Mouse (Mus musculus) stomach, embryonic 16.5 days (tissue): ENCODE results near the gene Dtnb. TPM values are rescaled to one million over a fixed set of nuclear protein-coding genes. Genes with fewer than 3 reads are reported as not detected.
A peak's percentile ranks its signal among the peaks of the same experiment; 100 is the strongest.
"Not testable (repeated sequence)": the region's sequence is repeated elsewhere in the genome, so short reads cannot be mapped to it uniquely, and the experiment has no call there.

Experiments
- ATAC-seq: fragments of 200-750 bp; cut with Nextera tagmentation; 2 replicates; pipeline ENCODE4 v1.8.0; 2017; ENCODE audit warnings: moderate number of reproducible peaks, moderate TSS enrichment; ENCODE audit not compliant: insufficient read depth, low FRiP score
- H3K27ac ChIP-seq: fragments of 300-500 bp; sonication (generic); 2 replicates; pipeline ENCODE4 v1.5.1; 2014; ENCODE audit warnings: low read length
- H3K27me3 ChIP-seq: fragments of 300-500 bp; sonication (generic); 2 replicates; pipeline ENCODE4 v1.6.1; 2014; ENCODE audit warnings: low read length, control low read depth, mixed read lengths; ENCODE audit not compliant: control insufficient read depth, insufficient read depth
- H3K36me3 ChIP-seq: fragments of 300-500 bp; sonication (generic); 2 replicates; pipeline ENCODE4 v1.6.1; 2014; ENCODE audit warnings: low read length; ENCODE audit not compliant: control insufficient read depth, insufficient read depth
- H3K4me1 ChIP-seq: fragments of 300-500 bp; sonication (generic); 2 replicates; pipeline ENCODE4 v1.6.1; 2014; ENCODE audit warnings: low read length, control low read depth, mixed read lengths; ENCODE audit not compliant: control insufficient read depth, insufficient read depth
- H3K4me2 ChIP-seq: fragments of 300-500 bp; sonication (generic); 2 replicates; pipeline ENCODE4 v1.6.1; 2014; ENCODE audit warnings: low read depth, low read length, mixed read lengths
- H3K4me3 ChIP-seq: fragments of 300-500 bp; sonication (generic); replicated peaks from 2 replicates; pipeline ENCODE4 v1.5.1; 2014; ENCODE audit warnings: mild to moderate bottlenecking, low read length
- H3K9ac ChIP-seq: fragments of 300-500 bp; sonication (generic); 2 replicates; pipeline ENCODE4 v1.6.1; 2014; ENCODE audit warnings: low read length
- H3K9me3 ChIP-seq: fragments of 300-500 bp; sonication (generic); replicated peaks from 2 replicates; pipeline ENCODE4 v1.6.1; 2016; ENCODE audit warnings: low read length, control low read depth; ENCODE audit not compliant: control insufficient read depth
- WGBS: fragments of 180-500 bp; shearing (Covaris S2); extraction: QIAGEN DNeasy Blood & Tissue Kit; methylation state at CpG from one replicate; pipeline ENCODE4 v1.1.7; 2014; 5-methylcytosine and 5-hydroxymethylcytosine counted together
- polyA plus RNA-seq: library from polyadenylated mRNA; unstranded; fragments of >200 nt; fragmentation: Nextera tagmentation; extraction: Ambion mirVana; gene quantifications from 2 replicates; pipeline ENCODE4 v1.2.1, GENCODE M21; 2015

The Dtnb gene
- polyA plus RNA-seq, 1 experiment from 2014 or later: 24.8 TPM

- WGBS: 94% methylated on average over 17 of the region's 17 CpGs
- not testable (repeated sequence) for ATAC-seq, H3K27ac ChIP-seq
Observed at GRCm38 (mm10) chr12:3690926-3691529, 118.8 kb downstream of the Dtnb start.

GRCm38 (mm10) chr12:3692795-3693392 lies 120.7 kb downstream of the Dtnb start:
- H3K4me3 ChIP-seq: no peak overlapping the region
- H3K27ac ChIP-seq: no peak overlapping the region
- H3K36me3 ChIP-seq: no peaks in the 10 kb centered on the region
- no peaks in the 10 kb centered on the region for H3K4me1 ChIP-seq
- 70% methylated on average over 6 of the region's 6 CpGs for WGBS
- H3K9ac ChIP-seq: no peak overlapping the region
- ATAC-seq: no peak
- no peaks in the 10 kb centered on the region for H3K9me3 ChIP-seq
- no peak overlapping the region for H3K4me2 ChIP-seq
- H3K27me3 ChIP-seq: no peaks in the 10 kb centered on the region

More at GRCm38 (mm10) chr12:3690926-3691529, 118.8 kb downstream of the Dtnb start:
- not testable (repeated sequence) for H3K9me3 ChIP-seq, H3K4me1 ChIP-seq, H3K4me2 ChIP-seq, H3K36me3 ChIP-seq, H3K27me3 ChIP-seq, H3K4me3 ChIP-seq, H3K9ac ChIP-seq

GRCm38 (mm10) chr12:3695741-3696501 lies 123.7 kb downstream of the Dtnb start:
- ATAC-seq: no peak

GRCm38 (mm10) chr12:3700503-3700902 lies 128.3 kb downstream of the Dtnb start:
- no peak for ATAC-seq
- Histone ChIP-seq H3K4me3 (no peak overlapping the region), H3K27me3 (no peaks in the 10 kb centered on the region), H3K9ac (no peak overlapping the region), H3K36me3 (no peaks in the 10 kb centered on the region), H3K9me3 (no peaks in the 10 kb centered on the region), H3K27ac (no peak overlapping the region), H3K4me1 (no peaks in the 10 kb centered on the region), H3K4me2 (no peak overlapping the region)
- 83% methylated on average over 4 of the region's 4 CpGs for WGBS

More at GRCm38 (mm10) chr12:3695741-3696501, 123.7 kb downstream of the Dtnb start:
- H3K36me3 ChIP-seq: no peaks in the 10 kb centered on the region
- no peaks in the 10 kb centered on the region for H3K9me3 ChIP-seq
- H3K4me3 ChIP-seq: no peak overlapping the region
- no peak overlapping the region for H3K9ac ChIP-seq
- no peak overlapping the region for H3K27ac ChIP-seq
- H3K27me3 ChIP-seq: no peaks in the 10 kb centered on the region
- no peaks in the 10 kb centered on the region for H3K4me1 ChIP-seq
- WGBS: 65% methylated on average over 5 of the region's 5 CpGs
- H3K4me2 ChIP-seq: no peak overlapping the region

GRCm38 (mm10) chr12:3702903-3703302 lies 130.7 kb downstream of the Dtnb start:
- ATAC-seq: no peak
- H3K27ac ChIP-seq: no peak overlapping the region
- no peak overlapping the region for H3K4me2 ChIP-seq
- H3K36me3 ChIP-seq: no peaks in the 10 kb centered on the region
- no peaks in the 10 kb centered on the region for H3K9me3 ChIP-seq
- H3K4me1 ChIP-seq: no peaks in the 10 kb centered on the region
- no peak overlapping the region for H3K9ac ChIP-seq
- H3K4me3 ChIP-seq: no peak overlapping the region
- no peaks in the 10 kb centered on the region for H3K27me3 ChIP-seq
- WGBS: 83% methylated on average over 7 of the region's 7 CpGs

- Histone ChIP-seq H3K4me2 (0 out of 2 replicates have a peak overlapping the region, but pooled peaks have one; percentile 0), H3K27ac (peak overlapping the region; percentile 81)
- 19% methylated on average over 4 of the region's 4 CpGs for WGBS
Observed at GRCm38 (mm10) chr12:3719151-3719721, 147.1 kb downstream of the Dtnb start.

GRCm38 (mm10) chr12:3720527-3720926 lies 148.3 kb downstream of the Dtnb start:
- Histone ChIP-seq H3K9ac (no peak overlapping the region), H3K4me2 (no peak overlapping the region), H3K4me1 (peaks cover 26% of the 10 kb centered on the region), H3K27me3 (no peaks in the 10 kb centered on the region), H3K27ac (no peak overlapping the region), H3K36me3 (no peaks in the 10 kb centered on the region), H3K9me3 (no peaks in the 10 kb centered on the region), H3K4me3 (no peak overlapping the region)
- ATAC-seq: no peak
- 93% methylated on average over 2 of the region's 2 CpGs for WGBS

More at GRCm38 (mm10) chr12:3719151-3719721, 147.1 kb downstream of the Dtnb start:
- Histone ChIP-seq H3K9me3 (no peaks in the 10 kb centered on the region), H3K4me3 (no peak overlapping the region), H3K4me1 (peaks cover 16% of the 10 kb centered on the region), H3K27me3 (no peaks in the 10 kb centered on the region), H3K36me3 (no peaks in the 10 kb centered on the region), H3K9ac (no peak overlapping the region)
- ATAC-seq: peak; percentile 79

- peaks cover 27% of the 10 kb centered on the region for H3K4me1 ChIP-seq
- ATAC-seq: no peak
- H3K27ac ChIP-seq: peak overlapping the region; percentile 62; the same call in 1 of the 2 replicates
- 48% methylated on average over 3 of the region's 3 CpGs for WGBS
- H3K9me3 ChIP-seq: no peaks in the 10 kb centered on the region
- H3K4me2 ChIP-seq: no peak overlapping the region
- H3K4me3 ChIP-seq: no peak overlapping the region
- H3K27me3 ChIP-seq: no peaks in the 10 kb centered on the region
- H3K9ac ChIP-seq: no peak overlapping the region
- H3K36me3 ChIP-seq: no peaks in the 10 kb centered on the region
Observed at GRCm38 (mm10) chr12:3723762-3724161, 151.6 kb downstream of the Dtnb start.
